Mouse (Mus musculus): ENCODE data around the gene Rrp36.

DNA sequence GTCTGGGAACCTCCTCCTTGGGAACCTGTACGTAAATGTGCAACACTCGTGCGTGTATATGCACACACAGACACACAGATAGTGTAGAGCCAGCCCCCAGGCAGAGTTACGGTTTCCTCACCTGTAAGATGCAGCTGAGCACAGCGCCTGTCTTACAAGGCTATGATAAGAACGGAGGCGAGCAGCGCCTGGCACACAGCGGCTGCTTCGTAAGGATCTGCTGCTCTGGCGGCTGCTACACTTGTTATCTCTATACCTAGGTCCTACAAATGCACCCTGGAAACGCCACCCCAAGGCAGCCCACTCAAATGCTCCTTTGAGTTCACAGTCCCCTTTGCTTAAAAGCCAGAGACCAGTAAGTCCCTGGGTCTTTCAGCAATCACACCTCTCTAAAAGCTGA, 16.5 kb upstream of the Rrp36 start:
- TF ChIP-seq CTCF (IDR thresholded peaks at IDR 0.05; ENCODE audit: borderline replicate concordance, extremely low read depth, insufficient read depth, insufficient read length) = no peak
- no peak for TF ChIP-seq POLR2A (IDR thresholded peaks at IDR 0.05; ENCODE audit: borderline replicate concordance, extremely low read depth, insufficient read depth, insufficient read length, poor library complexity, severe bottlenecking)

All from brain, embryonic 14.5 days (tissue).